Mouse (Mus musculus) hematopoietic stem cell, adult 5-6 weeks (primary cell): Measurements from ENCODE around the gene Amdhd1. TPM values are rescaled to one million over a fixed set of nuclear protein-coding genes. Genes with fewer than 3 reads are reported as not detected.

Experiments used
- ATAC-seq, 2 experiments: fragments of 125-278 bp in 1 of 2; replicated peaks in 1 of 2; 2 replicates each; pipeline ENCODE4 v1.8.0; 2016 to 2017; ENCODE audit warnings: inconsistent platforms in 2 of 2, mild to moderate bottlenecking in 2 of 2, moderate number of reproducible peaks in 2 of 2, low read depth in 1 of 2, moderate TSS enrichment in 1 of 2; ENCODE audit not compliant: low FRiP score in 2 of 2, poor library complexity in 2 of 2, severe bottlenecking in 2 of 2, insufficient read depth in 1 of 2, low TSS enrichment in 1 of 2
- total RNA-seq: library from RNA; stranded (forward); fragments of 172-1452, 232-1000 nt; gene quantifications from 2 replicates; pipeline ENCODE4 v1.2.3, GENCODE M21; 2017

The Amdhd1 gene
- total RNA-seq, 1 experiment from 2014 or later: not detected

DNA sequence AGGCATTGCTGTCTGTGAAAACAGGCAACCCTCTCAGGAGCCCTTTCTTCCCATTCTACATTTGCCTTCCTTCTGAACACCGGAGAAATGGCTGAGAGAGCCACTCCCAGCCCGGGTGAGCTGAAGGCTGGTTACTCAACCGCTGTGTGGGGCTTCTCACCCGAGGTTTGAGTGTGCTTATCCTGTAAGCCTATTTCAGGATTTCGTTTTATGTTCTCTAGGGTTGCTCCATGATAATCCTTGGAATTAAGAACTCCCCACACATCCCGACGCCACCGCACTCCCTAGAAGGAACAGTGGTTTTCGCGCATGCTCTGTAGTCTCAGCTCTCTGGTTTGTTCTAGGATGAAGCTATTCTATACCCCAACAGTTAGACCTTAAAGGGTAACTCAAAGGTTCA is 38.5 kb downstream of the Amdhd1 start:
- ATAC-seq: no peak

DNA sequence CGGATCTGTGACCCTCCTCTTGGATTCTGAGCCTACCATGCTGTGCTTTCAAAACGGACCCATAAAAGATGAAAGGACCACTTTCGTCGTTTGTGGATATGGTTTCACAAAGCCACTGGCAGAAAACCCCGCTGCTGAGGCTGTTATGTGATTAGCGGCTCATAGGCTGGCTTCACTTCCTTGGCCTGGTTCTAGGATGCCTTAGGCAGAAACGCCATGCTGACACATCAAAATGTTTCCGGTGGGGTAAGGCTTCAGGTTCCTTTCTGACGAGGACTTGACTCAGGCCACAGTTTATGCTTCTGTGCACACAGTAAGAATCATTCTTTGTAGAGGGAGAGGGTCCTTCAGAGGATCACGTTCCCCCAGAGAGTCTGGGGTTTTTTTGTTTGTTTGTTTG is 39.0 kb downstream of the Amdhd1 start:
- peak; percentile 17 to 29; a peak in 2 of 4 replicates for ATAC-seq

DNA sequence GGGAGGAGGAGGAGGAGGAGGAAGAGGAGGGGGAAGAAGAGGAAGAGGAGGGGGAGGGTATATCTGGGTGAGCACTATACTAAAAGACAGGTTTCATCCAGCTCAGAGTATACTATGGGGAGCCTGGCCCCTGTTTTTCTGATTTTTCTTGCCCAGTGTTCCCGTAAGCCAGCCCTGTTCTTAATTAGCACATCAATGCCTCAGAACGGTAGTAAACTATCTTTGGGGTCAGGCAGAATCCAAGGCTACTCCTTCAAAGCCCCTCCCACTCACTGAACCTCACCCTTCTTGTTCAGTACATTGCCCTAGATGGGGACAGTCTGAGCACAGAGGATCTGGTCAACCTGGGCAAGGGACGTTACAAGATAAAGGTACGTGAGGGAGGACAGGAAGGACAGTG is 49.4 kb downstream of the Amdhd1 start:
- ATAC-seq: no peak

DNA sequence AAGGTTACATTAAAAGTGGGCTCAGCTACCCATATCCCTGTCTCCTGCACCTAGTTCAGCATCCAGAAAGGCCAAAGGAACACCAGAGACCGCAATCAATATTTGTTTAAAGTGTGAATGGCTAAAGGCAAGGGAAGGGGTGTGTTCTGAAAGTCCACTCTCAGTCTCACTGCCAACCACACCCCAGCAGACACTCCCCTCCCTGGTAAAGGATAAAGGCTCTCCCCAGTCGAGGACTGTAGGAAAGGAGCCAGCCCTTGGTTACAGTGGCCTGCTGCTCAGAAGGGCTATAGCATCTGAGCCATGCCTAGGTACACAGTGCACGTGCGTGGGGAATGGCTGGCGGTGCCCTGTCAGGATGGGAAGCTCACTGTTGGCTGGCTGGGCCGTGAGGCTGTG is 51.0 kb downstream of the Amdhd1 start:
- ATAC-seq: no peak; a peak in 1 of 4 replicates

DNA sequence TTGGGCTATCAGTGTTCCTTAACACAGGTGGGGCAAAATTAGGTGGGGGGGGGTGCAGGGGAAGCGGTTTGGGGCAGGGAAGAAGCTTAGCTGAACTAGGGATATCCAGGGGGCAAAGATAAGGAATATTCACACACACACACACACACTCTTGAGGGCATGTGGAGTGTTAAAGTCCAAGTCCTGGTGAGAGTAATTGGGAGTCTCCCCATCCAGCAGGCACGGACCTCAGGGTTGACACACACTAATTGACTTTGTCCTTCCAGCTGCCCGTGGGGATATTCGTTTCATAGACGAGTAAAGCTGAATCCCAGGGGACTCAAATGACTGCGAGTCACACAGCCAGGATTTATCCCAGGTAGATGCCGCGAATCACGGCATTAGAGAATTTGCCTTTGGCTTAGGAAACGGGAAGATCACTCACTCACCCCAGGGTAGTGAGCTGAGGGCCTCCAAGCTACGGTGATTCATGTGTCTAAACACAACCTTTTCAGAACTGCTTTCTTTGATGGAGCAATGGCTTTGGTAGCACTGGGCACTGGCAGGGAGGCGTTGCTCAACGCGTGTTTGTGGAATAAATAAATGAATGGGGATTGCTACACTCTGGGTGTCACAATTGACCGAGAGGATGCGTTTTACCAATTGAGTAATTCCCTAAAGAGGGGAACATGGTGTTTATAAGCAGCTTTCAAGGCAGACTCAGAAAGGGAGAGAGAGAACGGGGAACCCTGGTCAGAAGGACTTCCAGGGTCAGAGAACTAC is 51.6 kb downstream of the Amdhd1 start, which contains the start of gene Hal:
TSS of gene Hal (plus strand) at position 703 of the 762 bp plus-strand sequence.
- peak; percentile 42 to 57; a peak in 2 of 4 replicates for ATAC-seq

DNA sequence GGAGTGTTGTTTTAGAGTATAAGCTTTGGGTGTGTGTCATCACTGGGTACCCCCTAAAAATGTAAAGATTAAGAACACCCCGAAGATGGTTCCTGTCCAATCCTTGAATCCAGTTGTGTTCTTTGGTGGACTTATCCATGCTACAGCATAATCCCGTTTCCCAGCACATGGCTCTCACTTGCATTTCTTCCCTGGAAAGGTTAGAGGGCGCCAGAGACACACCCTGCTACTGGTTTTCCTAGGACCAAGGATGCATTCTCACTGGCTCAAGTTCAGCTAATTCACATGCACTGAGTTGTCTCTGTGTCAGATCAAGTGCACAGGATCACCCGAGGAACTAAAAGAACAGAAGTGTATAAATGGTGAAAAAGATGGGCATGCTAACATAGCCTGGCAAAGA is 53.2 kb downstream of the Amdhd1 start:
- ATAC-seq: 0 out of 4 replicates have a peak, but pooled peaks of 1 of the 2 experiments have one; percentile 14

DNA sequence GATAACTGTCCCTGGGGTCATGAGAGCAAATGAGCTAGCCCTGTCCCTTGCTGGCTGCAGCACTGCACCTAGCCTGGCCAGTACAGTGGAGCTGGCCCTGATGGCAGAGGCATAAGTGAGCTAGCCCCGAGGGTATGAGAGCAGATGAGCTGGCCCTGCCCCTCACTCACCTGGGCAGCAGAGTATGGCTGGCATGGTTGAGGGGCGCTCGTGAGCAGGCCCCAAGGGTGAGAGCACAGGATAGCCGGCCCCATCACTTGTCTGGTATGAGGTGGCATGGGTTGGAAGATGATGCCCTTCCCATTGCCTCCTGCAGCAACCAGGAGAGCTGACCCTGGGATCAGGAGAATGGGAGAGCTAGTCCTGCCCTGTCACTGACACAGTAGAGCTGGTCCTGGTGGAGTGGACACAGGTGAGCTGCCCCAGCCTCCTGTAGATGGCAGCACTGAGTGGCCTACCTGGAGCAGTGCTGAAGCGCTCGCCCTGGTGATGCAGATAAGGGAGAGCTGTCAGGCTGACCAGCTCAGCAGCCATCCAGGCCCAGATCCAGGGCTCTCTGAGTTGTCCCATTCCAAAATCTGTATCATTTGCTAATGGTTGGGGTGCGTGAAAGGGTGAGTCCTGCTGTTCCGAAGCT is 54.7 kb downstream of the Amdhd1 start:
- ATAC-seq: no peak

DNA sequence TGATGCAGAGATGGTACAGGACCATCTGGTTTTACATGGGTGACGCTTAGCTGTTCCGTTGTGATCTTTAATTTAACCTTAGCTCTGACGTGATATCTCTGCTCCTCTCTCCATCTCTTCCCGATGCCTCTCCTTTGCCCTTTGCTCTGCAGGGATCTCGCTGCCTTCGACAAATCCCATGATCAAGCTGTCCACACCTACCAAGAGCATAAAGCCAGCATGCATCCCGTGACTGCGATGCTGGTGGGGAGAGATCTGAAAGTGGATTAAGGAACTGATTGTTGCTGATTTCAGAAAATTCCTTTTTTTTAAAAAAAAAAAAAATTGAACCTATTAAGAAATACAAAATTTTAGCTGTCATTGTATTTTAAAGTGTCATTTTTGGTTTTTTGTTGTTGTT is 55.3 kb downstream of the Amdhd1 start:
- no peak for ATAC-seq

Other genes starting within 250 kb of the Amdhd1 start
- 40.1 and 46.4 TPM in 2 replicates for gene Elk3, start 228.9 kb downstream of the Amdhd1 start, total RNA-seq
- gene Lta4h, start 86.6 kb downstream of the Amdhd1 start, total RNA-seq: 206 and 249 TPM in 2 replicates
- gene Hal, start 51.3 kb downstream of the Amdhd1 start, total RNA-seq: 0.88 TPM in 1 of 2 replicates, not detected in the other
- not detected in 2 replicates for gene Ccdc38, start 599 bp upstream of the Amdhd1 start, total RNA-seq
- gene Snrpf, start 49.7 kb upstream of the Amdhd1 start, total RNA-seq: 124 and 287 TPM in 2 replicates
- 0.19 and 1.5 TPM in 2 replicates for gene Ntn4, start 100.6 kb upstream of the Amdhd1 start, total RNA-seq